Mouse (Mus musculus) bone marrow macrophage, adult 2 months (primary cell): ENCODE measurements around the gene Adcy3. TPM values are rescaled to one million over a fixed set of nuclear protein-coding genes. Genes with fewer than 3 reads are reported as not detected.

ENCODE experiments used
- H3K27ac ChIP-seq: 2 replicates; pipeline ENCODE4 v1.5.1; 2012; ENCODE audit warnings: low read depth, low read length; ENCODE audit not compliant: insufficient read depth
- H3K4me1 ChIP-seq: 2 replicates; pipeline ENCODE4 v1.6.1; 2012; ENCODE audit warnings: low read length; ENCODE audit not compliant: control insufficient read depth, insufficient read depth
- H3K4me3 ChIP-seq: 2 replicates; pipeline ENCODE4 v1.5.1; 2012; ENCODE audit warnings: mild to moderate bottlenecking, low read length, moderate library complexity; ENCODE audit not compliant: insufficient read depth
- CTCF ChIP-seq: IDR thresholded peaks from 2 replicates; pipeline ENCODE4 v1.5.1; 2012; ENCODE audit warnings: low read depth, mild to moderate bottlenecking, low read length, moderate library complexity
- POLR2A ChIP-seq: IDR thresholded peaks from 2 replicates; pipeline ENCODE4 v1.6.1; 2012; ENCODE audit warnings: mild to moderate bottlenecking, low read depth, low read length, borderline replicate concordance
- polyA plus RNA-seq: library from polyadenylated mRNA; stranded (reverse); fragments of >200 nt; gene quantifications from 2 replicates; pipeline ENCODE4 v1.2.4, GENCODE M21; 2012; ENCODE audit not compliant: missing spikeins, insufficient read depth, insufficient read length

The Adcy3 gene
- 5.5 and 7.2 TPM in 2 replicates for polyA plus RNA-seq

GRCm38 (mm10) chr12:4132941-4133846 is at the start of gene Adcy3:
Adcy3 (plus strand) TSS chr12:4133103.
- Histone ChIP-seq H3K27ac (no peak within 1 kb of the TSS), H3K4me1 (peaks cover 7% of the 10 kb centered on the region), H3K4me3 (peak within 1 kb of the TSS; percentile 69)
- TF ChIP-seq CTCF = no peak
- no peak for TF ChIP-seq POLR2A

DNA sequence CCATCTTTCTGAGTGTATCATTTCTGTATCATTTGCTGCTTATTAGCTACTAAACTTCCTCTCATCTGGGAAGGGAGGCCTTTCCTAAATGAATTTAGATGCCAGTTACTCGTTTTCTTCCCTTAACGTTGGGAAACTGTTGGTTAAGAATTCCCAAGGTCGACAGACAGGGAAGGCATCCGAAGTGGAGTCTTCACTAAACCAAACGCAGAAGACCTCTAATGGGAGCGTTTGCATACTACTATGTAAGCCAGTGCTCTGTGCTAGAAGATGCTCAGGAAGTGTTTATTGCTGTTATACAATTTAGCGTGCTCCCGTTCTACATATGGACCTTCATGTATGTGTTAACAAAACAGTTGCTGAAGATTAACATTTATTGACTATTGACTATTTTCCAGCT is 49.5 kb upstream of the Adcy3 start:
- Histone ChIP-seq H3K4me1 (peaks cover 9% of the 10 kb centered on the region; the same call in 1 of the 2 replicates), H3K27ac (no peak overlapping the region), H3K4me3 (no peak overlapping the region)
- TF ChIP-seq CTCF (no peak), POLR2A (no peak)

DNA sequence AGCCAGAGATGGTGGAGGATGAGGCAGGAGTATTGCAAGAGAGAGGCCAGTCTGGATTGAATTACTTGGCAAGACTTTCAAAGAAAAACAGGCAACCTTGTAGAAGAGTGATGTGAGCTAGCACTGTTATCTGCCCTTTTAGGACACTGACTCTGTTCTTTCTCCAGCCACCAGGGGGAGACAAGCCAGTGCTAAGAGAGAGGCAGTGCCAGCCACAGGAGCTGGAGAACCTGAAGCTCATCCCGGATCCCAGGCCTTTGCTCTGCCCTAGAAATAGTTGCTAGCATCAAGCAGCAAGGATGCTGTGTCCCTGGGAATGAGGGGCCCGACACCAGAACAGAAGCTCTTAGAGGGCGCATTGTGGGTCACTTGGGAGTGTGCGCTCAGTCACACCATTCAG is 25.5 kb upstream of the Adcy3 start:
- no peak overlapping the region for H3K27ac ChIP-seq
- no peak for TF ChIP-seq POLR2A
- TF ChIP-seq CTCF = peak; percentile 39
- H3K4me1 ChIP-seq = no peaks in the 10 kb centered on the region
- H3K4me3 ChIP-seq = no peak overlapping the region

DNA sequence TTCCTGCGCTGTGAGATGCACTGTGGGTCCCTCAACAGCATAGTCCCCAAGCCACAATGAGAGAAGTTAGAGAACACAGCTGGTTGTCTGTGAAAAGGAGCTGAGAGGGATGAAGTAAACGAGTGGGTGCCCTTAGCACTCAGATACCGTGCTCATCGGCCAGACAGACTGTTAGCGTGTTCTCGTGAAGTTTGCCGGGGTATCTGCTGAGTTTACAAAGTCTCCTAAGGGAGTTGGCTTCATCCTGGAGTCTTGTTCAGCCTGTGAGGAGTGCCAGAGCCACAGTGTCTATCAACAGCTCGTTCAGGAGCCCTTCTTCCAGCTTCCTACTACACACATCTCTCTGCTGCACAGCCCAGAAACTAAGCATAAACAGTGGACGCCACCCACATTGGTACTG is 16.8 kb upstream of the Adcy3 start:
- Histone ChIP-seq H3K4me3 (no peak overlapping the region), H3K4me1 (no peaks in the 10 kb centered on the region), H3K27ac (no peak overlapping the region)
- TF ChIP-seq CTCF (no peak), POLR2A (no peak)

GRCm38 (mm10) chr12:4117136-4117535 is 15.8 kb upstream of the Adcy3 start:
- no peak overlapping the region for H3K27ac ChIP-seq
- no peak overlapping the region for H3K4me3 ChIP-seq
- H3K4me1 ChIP-seq = no peaks in the 10 kb centered on the region
- TF ChIP-seq CTCF (no peak), POLR2A (no peak)

DNA sequence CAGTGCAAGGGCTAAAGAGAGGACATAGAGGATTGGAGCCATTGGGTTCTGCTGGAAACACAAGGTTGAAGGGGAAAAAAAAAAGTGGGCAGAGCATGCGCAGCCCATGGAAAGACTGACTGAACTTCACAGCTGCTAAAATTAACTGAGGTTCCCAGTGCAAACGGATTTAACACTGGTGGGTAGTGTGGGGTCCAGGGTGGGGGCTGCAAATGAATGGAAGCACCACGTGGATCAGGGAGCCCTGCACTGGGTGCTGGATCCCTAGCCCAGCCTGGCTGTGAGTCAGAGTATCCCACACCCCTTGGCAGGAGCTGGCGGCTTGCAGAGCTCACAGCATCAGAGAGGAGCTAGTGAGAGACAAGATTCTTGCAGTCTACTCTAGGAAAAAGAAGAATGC is 15.3 kb upstream of the Adcy3 start:
- Histone ChIP-seq H3K4me1 (no peaks in the 10 kb centered on the region), H3K27ac (no peak overlapping the region), H3K4me3 (no peak overlapping the region)
- no peak for TF ChIP-seq CTCF
- no peak for TF ChIP-seq POLR2A

GRCm38 (mm10) chr12:4127346-4127745 is 5.6 kb upstream of the Adcy3 start:
- no peak for TF ChIP-seq CTCF
- TF ChIP-seq POLR2A = no peak
- Histone ChIP-seq H3K27ac (no peak overlapping the region), H3K4me3 (no peak overlapping the region), H3K4me1 (no peaks in the 10 kb centered on the region)

DNA sequence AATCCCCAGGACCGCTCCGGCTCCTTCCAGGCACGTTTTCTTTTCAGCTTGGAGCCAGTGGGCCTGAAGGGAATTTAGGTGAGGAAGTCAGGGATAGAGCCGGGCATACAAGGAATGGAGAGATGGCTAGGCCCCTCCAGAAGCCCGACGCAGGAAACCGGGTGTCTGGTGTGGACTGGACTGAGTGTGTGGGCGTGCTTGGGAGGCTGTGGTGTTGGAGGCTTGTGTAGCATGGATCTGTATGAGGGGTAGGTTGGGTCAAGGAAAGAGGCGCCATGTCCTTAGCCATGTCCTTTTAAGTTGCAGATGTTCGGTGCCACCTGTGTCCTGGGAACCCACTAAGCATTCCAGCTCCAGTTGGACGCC is 927 bp downstream of the Adcy3 start:
- TF ChIP-seq CTCF (no peak), POLR2A (no peak)
- Histone ChIP-seq H3K27ac (no peak overlapping the region), H3K4me1 (peaks cover 7% of the 10 kb centered on the region), H3K4me3 (peak overlapping the region; percentile 69)

DNA sequence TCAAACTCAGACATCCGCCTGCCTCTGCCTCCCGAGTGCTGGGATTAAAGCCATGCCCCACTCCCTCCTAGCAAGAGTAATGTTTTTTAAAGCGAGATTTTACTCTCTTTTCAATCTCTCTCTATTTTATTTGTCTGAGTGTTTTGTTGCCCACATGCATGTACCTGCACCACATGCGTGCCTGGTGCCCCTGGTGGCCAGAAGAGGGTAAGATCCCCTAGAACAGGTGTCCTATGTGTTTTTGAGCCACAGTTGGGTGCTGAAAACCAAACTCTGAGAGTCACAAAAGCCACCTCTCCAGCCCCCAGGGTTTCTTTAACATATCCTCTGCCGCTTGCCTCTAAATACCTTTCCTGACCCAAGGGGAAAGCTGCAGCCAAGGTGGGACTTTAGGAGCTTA is 10.3 kb downstream of the Adcy3 start:
- no peak overlapping the region for H3K4me3 ChIP-seq
- peaks cover 6% of the 10 kb centered on the region for H3K4me1 ChIP-seq
- TF ChIP-seq POLR2A (no peak), CTCF (no peak)
- no peak overlapping the region for H3K27ac ChIP-seq

- TF ChIP-seq CTCF (no peak), POLR2A (no peak)
- Histone ChIP-seq H3K4me3 (peak overlapping the region; percentile 18; the same call in 1 of the 2 replicates), H3K27ac (peak overlapping the region; percentile 97), H3K4me1 (peaks cover 30% of the 10 kb centered on the region)
These were observed 18.0 kb downstream of the Adcy3 start for GRCm38 (mm10) chr12:4150936-4151335.

DNA sequence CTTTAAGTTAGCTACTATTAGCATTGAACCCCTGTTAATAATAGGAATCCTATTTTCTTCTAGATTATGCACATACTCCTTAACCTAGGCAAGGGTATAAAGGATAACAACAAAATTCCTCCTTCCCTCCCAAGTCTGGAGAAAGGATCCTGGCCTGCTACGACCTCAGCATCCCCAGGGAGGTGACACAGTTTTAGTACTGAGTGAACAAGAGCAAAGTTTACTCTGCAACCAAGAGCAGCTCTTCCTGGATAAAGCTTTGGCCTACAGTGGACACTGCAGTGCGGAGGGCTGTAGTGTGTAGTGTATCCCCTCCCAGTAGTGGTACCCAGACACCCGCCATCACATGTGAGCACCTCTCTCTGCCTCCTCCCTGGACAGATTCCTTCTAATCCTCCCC is 19.1 kb downstream of the Adcy3 start:
- no peak overlapping the region for H3K27ac ChIP-seq
- TF ChIP-seq CTCF = no peak
- no peak for TF ChIP-seq POLR2A
- H3K4me1 ChIP-seq = peaks cover 30% of the 10 kb centered on the region
- no peak overlapping the region for H3K4me3 ChIP-seq
